Mouse (Mus musculus): ENCODE data around the gene Iapp. TPM values are rescaled to one million over a fixed set of nuclear protein-coding genes. Genes with fewer than 3 reads are reported as not detected.

Gene Iapp
- total RNA-seq, 2 experiments from 2014 or later: not detected

Other genes with a start within 250 kb of the Iapp start
- under 1 TPM in 1 of 2 experiments, not detected in 1; 0.72 TPM for gene Slco1a6, start 89.9 kb upstream of the Iapp start, total RNA-seq (2021)
- not detected for gene Slco1a5, start 24.6 kb downstream of the Iapp start, total RNA-seq (2021)
- 10 to 100 TPM; 10.8 to 12.6 TPM for gene Pyroxd1, start 47.2 kb downstream of the Iapp start, total RNA-seq (2021)
- gene Recql, start 88.7 kb downstream of the Iapp start, total RNA-seq (2021): 10 to 100 TPM; 14.5 to 20.2 TPM
- gene Golt1b, start 88.8 kb downstream of the Iapp start, total RNA-seq (2021): 10 to 100 TPM; 34.5 to 47.3 TPM
- gene Spx, start 115.0 kb downstream of the Iapp start, total RNA-seq (2021): under 1 TPM; 0.36 to 0.46 TPM
- gene Gys2, start 174.7 kb downstream of the Iapp start, total RNA-seq (2021): 1 to 10 TPM; 2.9 to 8.3 TPM
- gene Ldhb, start 209.5 kb downstream of the Iapp start, total RNA-seq (2021): 100 to 1,000 TPM; 184 to 196 TPM